In the genomic region with DNA sequence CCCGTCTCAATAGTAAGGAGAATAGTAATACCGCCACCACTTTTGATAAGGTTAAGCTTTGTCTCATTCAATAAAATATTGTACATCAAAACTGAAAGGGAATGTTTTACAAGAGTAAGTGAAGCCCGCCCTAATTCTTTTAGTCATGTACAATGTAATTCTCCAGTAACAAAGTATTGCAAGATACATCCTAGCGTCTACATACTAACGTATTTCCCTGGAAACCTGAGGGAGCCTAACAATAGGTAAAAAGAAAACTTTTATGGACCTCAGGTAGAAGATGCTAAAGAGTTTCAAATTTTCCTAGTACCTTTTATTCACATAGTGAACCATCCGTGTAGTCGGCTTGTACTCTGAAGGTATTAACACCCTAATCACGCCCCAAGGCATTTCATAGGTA, we compare ENCODE assay signal across 7 mouse cellular contexts. TPM values are rescaled to one million over a fixed set of nuclear protein-coding genes. Genes with fewer than 3 reads are reported as not detected.
A peak's percentile ranks its signal among the peaks of the same experiment; 100 is the strongest.
DNase-seq lines count a peak whose midpoint lies in the region; ATAC-seq lines count a peak whose summit lies in the region.

No protein-coding gene starts in this region.

- 14% methylated on average over 8 of the region's 8 CpGs for WGBS in lung, embryonic 15.5 days
- WGBS in embryonic facial prominence, embryonic 13.5 days, result 27% methylated on average over 8 of the region's 8 CpGs
- 17% methylated on average over 8 of the region's 8 CpGs for WGBS in intestine, embryonic 14.5 days
- 26% methylated on average over 8 of the region's 8 CpGs for WGBS in neural tube, embryonic 13.5 days

- no peak for ATAC-seq in lung, embryonic 15.5 days (ENCODE audit: borderline replicate concordance, extremely low read depth, low FRiP score, low TSS enrichment)
- ATAC-seq in embryonic facial prominence, embryonic 13.5 days (ENCODE audit: insufficient number of reproducible peaks, insufficient read depth, low FRiP score, low TSS enrichment, low read depth), result no peak
- ATAC-seq in intestine, embryonic 14.5 days (replicated peaks; ENCODE audit: low FRiP score, low TSS enrichment, low read depth), result no peak
- no peak for ATAC-seq in neural tube, embryonic 13.5 days (ENCODE audit: low read depth)

- peak overlapping the region; percentile 98; the same call in 1 of the 2 replicates for H3K27ac ChIP-seq in lung, embryonic 15.5 days
- H3K27ac ChIP-seq in embryonic facial prominence, embryonic 13.5 days, result peak overlapping the region; percentile 96; the same call in 1 of the 2 replicates
- no peak overlapping the region for H3K27ac ChIP-seq in intestine, embryonic 14.5 days (ENCODE audit: low read depth)
- no peak overlapping the region for H3K27ac ChIP-seq in neural tube, embryonic 13.5 days (replicated peaks)

- peak overlapping the region; percentile 24 for H3K9ac ChIP-seq in lung, embryonic 15.5 days
- H3K9ac ChIP-seq in embryonic facial prominence, embryonic 13.5 days, result peak overlapping the region; percentile 54
- peak overlapping the region; percentile 65 for H3K9ac ChIP-seq in intestine, embryonic 14.5 days (ENCODE audit: low read length)
- peak overlapping the region; percentile 84 for H3K9ac ChIP-seq in neural tube, embryonic 13.5 days

- peak overlapping the region; percentile 56 for H3K4me2 ChIP-seq in lung, embryonic 15.5 days
- peak overlapping the region; percentile 58 for H3K4me2 ChIP-seq in embryonic facial prominence, embryonic 13.5 days
- H3K4me2 ChIP-seq in intestine, embryonic 14.5 days (ENCODE audit: low read length), result peak overlapping the region; percentile 55
- H3K4me2 ChIP-seq in neural tube, embryonic 13.5 days, result peak overlapping the region; percentile 60

- peak overlapping the region; percentile 67 for H3K4me3 ChIP-seq in lung, embryonic 15.5 days
- H3K4me3 ChIP-seq in embryonic facial prominence, embryonic 13.5 days, result peak overlapping the region; percentile 60
- peak overlapping the region; percentile 55 for H3K4me3 ChIP-seq in intestine, embryonic 14.5 days (ENCODE audit: low read depth, low read length)
- H3K4me3 ChIP-seq in neural tube, embryonic 13.5 days, result peak overlapping the region; percentile 66

- no peak for DNase-seq in lung, postnatal 14 days
- no peak for DNase-seq in intestine, embryonic 14.5 days (ENCODE audit: low spot score)
- no peak for DNase-seq in urinary bladder, postnatal 14 days (ENCODE audit: low spot score)
- no peak for DNase-seq in right cerebral cortex, postnatal 25 days

- H3K36me3 ChIP-seq in lung, embryonic 15.5 days, result no peaks in the 10 kb centered on the region
- H3K36me3 ChIP-seq in embryonic facial prominence, embryonic 13.5 days, result no peaks in the 10 kb centered on the region
- no peaks in the 10 kb centered on the region for H3K36me3 ChIP-seq in intestine, embryonic 14.5 days (ENCODE audit: control insufficient read depth, insufficient read depth, low read length)
- H3K36me3 ChIP-seq in neural tube, embryonic 13.5 days, result no peaks in the 10 kb centered on the region

- 0 out of 2 replicates have a peak, but pooled peaks cover 6% of the 10 kb centered on the region for H3K4me1 ChIP-seq in lung, embryonic 15.5 days
- 0 out of 2 replicates have a peak, but pooled peaks cover 6% of the 10 kb centered on the region for H3K4me1 ChIP-seq in embryonic facial prominence, embryonic 13.5 days
- H3K4me1 ChIP-seq in intestine, embryonic 14.5 days (replicated peaks; ENCODE audit: control insufficient read depth, insufficient read depth, low read length), result no peaks in the 10 kb centered on the region
- peaks cover 12% of the 10 kb centered on the region for H3K4me1 ChIP-seq in neural tube, embryonic 13.5 days (replicated peaks)

- no peaks in the 10 kb centered on the region for H3K9me3 ChIP-seq in lung, embryonic 15.5 days
- H3K9me3 ChIP-seq in embryonic facial prominence, embryonic 13.5 days, result no peaks in the 10 kb centered on the region
- no peaks in the 10 kb centered on the region for H3K9me3 ChIP-seq in intestine, embryonic 14.5 days (ENCODE audit: control insufficient read depth, low read length)
- no peaks in the 10 kb centered on the region for H3K9me3 ChIP-seq in neural tube, embryonic 13.5 days

- peaks cover 8% of the 10 kb centered on the region; the same call in 1 of the 2 replicates for H3K27me3 ChIP-seq in lung, embryonic 15.5 days
- H3K27me3 ChIP-seq in embryonic facial prominence, embryonic 13.5 days, result peaks cover 26% of the 10 kb centered on the region
- H3K27me3 ChIP-seq in intestine, embryonic 14.5 days (replicated peaks; ENCODE audit: control insufficient read depth, insufficient read depth, low read length), result 0 out of 2 replicates have a peak, but pooled peaks cover 8% of the 10 kb centered on the region
- H3K27me3 ChIP-seq in neural tube, embryonic 13.5 days, result 0 out of 2 replicates have a peak, but pooled peaks cover 5% of the 10 kb centered on the region

RNA-seq across cellular contexts. Expression of gene Med14, which starts 1.4 kb away (rescaled TPM):
- polyA plus RNA-seq in lung, embryonic 15.5 days (2015; fragmentation: Nextera tagmentation; extraction: Ambion mirVana), result 9.7 and 10.7 TPM in 2 replicates
- 12.2 and 12.6 TPM in 2 replicates for polyA plus RNA-seq in embryonic facial prominence, embryonic 13.5 days (2015; fragmentation: Nextera tagmentation; extraction: Ambion mirVana)
- 18.6 and 20.4 TPM in 2 replicates for polyA plus RNA-seq in intestine, embryonic 14.5 days (2014; fragmentation: Nextera tagmentation; extraction: Ambion mirVana)
- polyA plus RNA-seq in neural tube, embryonic 13.5 days (2015; fragmentation: Nextera tagmentation; extraction: Ambion mirVana), result 13.9 and 14.8 TPM in 2 replicates

Comparison
In these comparisons a context has a peak if more than half of its experiments do, and no peak if none do; other contexts are left out.
1. H3K27ac ChIP-seq: peak in lung, embryonic 15.5 days (single experiment) and embryonic facial prominence, embryonic 13.5 days (single experiment); none in intestine, embryonic 14.5 days (single experiment) and neural tube, embryonic 13.5 days (single experiment).
2. H3K9ac ChIP-seq: peak in every context shown above with its lines; median percentile 84 in neural tube, embryonic 13.5 days; 65 in intestine, embryonic 14.5 days; 54 in embryonic facial prominence, embryonic 13.5 days; 24 in lung, embryonic 15.5 days.
3. Peak in every context shown above with its lines, with median percentiles within 50 percentile points of each other: H3K4me2 ChIP-seq and H3K4me3 ChIP-seq.